Mouse (Mus musculus) hindbrain, embryonic 13.5 days (tissue): ENCODE measurements around the gene Vwa2. TPM values are rescaled to one million over a fixed set of nuclear protein-coding genes. Genes with fewer than 3 reads are reported as not detected.
A peak's percentile ranks its signal among the peaks of the same experiment; 100 is the strongest.

ENCODE experiments used
- ATAC-seq: fragments of 200-750 bp; cut with Nextera tagmentation; 2 replicates; pipeline ENCODE4 v1.8.0; 2017; ENCODE audit warnings: moderate TSS enrichment; ENCODE audit not compliant: low FRiP score
- H3K27ac ChIP-seq: fragments of 300-500 bp; sonication (generic); 2 replicates; pipeline ENCODE4 v1.5.1; 2015; ENCODE audit warnings: inconsistent platforms, mild to moderate bottlenecking, moderate library complexity
- H3K27me3 ChIP-seq: fragments of 300-500 bp; sonication (generic); 2 replicates; pipeline ENCODE4 v1.6.1; 2015; ENCODE audit warnings: mild to moderate bottlenecking, inconsistent platforms
- H3K36me3 ChIP-seq: fragments of 300-500 bp; sonication (generic); 2 replicates; pipeline ENCODE4 v1.6.1; 2015; ENCODE audit warnings: mild to moderate bottlenecking, inconsistent platforms
- H3K4me1 ChIP-seq: fragments of 300-500 bp; sonication (generic); replicated peaks from 2 replicates; pipeline ENCODE4 v1.6.1; 2015; ENCODE audit warnings: inconsistent platforms
- H3K4me2 ChIP-seq: fragments of 300-500 bp; sonication (generic); 2 replicates; pipeline ENCODE4 v1.6.1; 2015; ENCODE audit warnings: inconsistent platforms, mild to moderate bottlenecking, moderate library complexity
- H3K4me3 ChIP-seq: fragments of 300-500 bp; sonication (generic); 2 replicates; pipeline ENCODE4 v1.5.1; 2015; ENCODE audit warnings: mild to moderate bottlenecking, inconsistent platforms
- H3K9ac ChIP-seq: fragments of 300-500 bp; sonication (generic); 2 replicates; pipeline ENCODE4 v1.6.1; 2015; ENCODE audit warnings: mild to moderate bottlenecking, inconsistent platforms
- H3K9me3 ChIP-seq: fragments of 300-500 bp; sonication (generic); 2 replicates; pipeline ENCODE4 v1.6.1; 2016; ENCODE audit warnings: inconsistent platforms
- WGBS: fragments of 180-500 bp; shearing (Covaris S2); methylation state at CpG from one replicate; pipeline ENCODE4 v1.1.7; 2015; 5-methylcytosine and 5-hydroxymethylcytosine counted together
- polyA plus RNA-seq: library from polyadenylated mRNA; unstranded; fragments of >200 nt; fragmentation: Nextera tagmentation; extraction: Ambion mirVana; gene quantifications from 2 replicates; pipeline ENCODE4 v1.2.1, GENCODE M21; 2015

Gene Vwa2
- polyA plus RNA-seq, 1 experiment from 2014 or later, result 0.40 TPM

- peak overlapping the region; percentile 69 for H3K9ac ChIP-seq
- H3K27ac ChIP-seq, result no peak overlapping the region
- H3K9me3 ChIP-seq, result no peaks in the 10 kb centered on the region
- 9% methylated on average over 30 of the region's 30 CpGs for WGBS
- H3K4me3 ChIP-seq, result peak overlapping the region; percentile 52
- peaks cover 77% of the 10 kb centered on the region for H3K27me3 ChIP-seq
- H3K4me2 ChIP-seq, result peak overlapping the region; percentile 98
- ATAC-seq, result no peak; the same call in 1 of the 2 replicates
- H3K4me1 ChIP-seq, result peaks cover 31% of the 10 kb centered on the region
- no peaks in the 10 kb centered on the region for H3K36me3 ChIP-seq
Measured at GRCm38 (mm10) chr19:56874601-56875315, 709 bp downstream of the Vwa2 start.

GRCm38 (mm10) chr19:56877364-56877763 is 3.3 kb downstream of the Vwa2 start:
- H3K9me3 ChIP-seq, result no peaks in the 10 kb centered on the region
- H3K27me3 ChIP-seq, result peaks cover 53% of the 10 kb centered on the region
- no peaks in the 10 kb centered on the region for H3K36me3 ChIP-seq
- H3K9ac ChIP-seq, result no peak overlapping the region
- no peak overlapping the region for H3K4me3 ChIP-seq
- no peak overlapping the region for H3K4me2 ChIP-seq
- H3K4me1 ChIP-seq, result peaks cover 39% of the 10 kb centered on the region
- H3K27ac ChIP-seq, result no peak overlapping the region
- 69% methylated on average over 6 of the region's 6 CpGs for WGBS
- no peak for ATAC-seq

- Histone ChIP-seq H3K9ac (no peak overlapping the region), H3K9me3 (no peaks in the 10 kb centered on the region), H3K4me1 (no peaks in the 10 kb centered on the region), H3K4me2 (no peak overlapping the region), H3K4me3 (no peak overlapping the region), H3K27ac (no peak overlapping the region), H3K27me3 (no peaks in the 10 kb centered on the region), H3K36me3 (no peaks in the 10 kb centered on the region)
- ATAC-seq, result no peak
- WGBS, result 89% methylated on average over 10 of the region's 10 CpGs
Measured at GRCm38 (mm10) chr19:56887879-56888278, 13.8 kb downstream of the Vwa2 start.

GRCm38 (mm10) chr19:56888654-56889053 is 14.6 kb downstream of the Vwa2 start:
- no peak overlapping the region for H3K4me2 ChIP-seq
- H3K36me3 ChIP-seq, result no peaks in the 10 kb centered on the region
- H3K27ac ChIP-seq, result no peak overlapping the region
- no peak overlapping the region for H3K9ac ChIP-seq
- 79% methylated on average over 5 of the region's 5 CpGs for WGBS
- H3K27me3 ChIP-seq, result no peaks in the 10 kb centered on the region
- ATAC-seq, result no peak
- H3K4me1 ChIP-seq, result no peaks in the 10 kb centered on the region
- H3K9me3 ChIP-seq, result no peaks in the 10 kb centered on the region
- no peak overlapping the region for H3K4me3 ChIP-seq

- no peak for ATAC-seq
- Histone ChIP-seq H3K27me3 (no peaks in the 10 kb centered on the region), H3K4me2 (no peak overlapping the region), H3K9ac (no peak overlapping the region), H3K4me1 (no peaks in the 10 kb centered on the region), H3K27ac (no peak overlapping the region), H3K36me3 (no peaks in the 10 kb centered on the region), H3K9me3 (no peaks in the 10 kb centered on the region), H3K4me3 (no peak overlapping the region)
- WGBS, result 51% methylated on average over 2 of the region's 2 CpGs
Measured at GRCm38 (mm10) chr19:56891438-56891837, 17.4 kb downstream of the Vwa2 start.

GRCm38 (mm10) chr19:56892586-56892985 is 18.5 kb downstream of the Vwa2 start:
- H3K4me3 ChIP-seq, result no peak overlapping the region
- H3K4me2 ChIP-seq, result no peak overlapping the region
- H3K36me3 ChIP-seq, result no peaks in the 10 kb centered on the region
- no peak for ATAC-seq
- H3K9me3 ChIP-seq, result no peaks in the 10 kb centered on the region
- H3K9ac ChIP-seq, result no peak overlapping the region
- 72% methylated on average over 5 of the region's 5 CpGs for WGBS
- H3K4me1 ChIP-seq, result no peaks in the 10 kb centered on the region
- no peak overlapping the region for H3K27ac ChIP-seq
- no peaks in the 10 kb centered on the region for H3K27me3 ChIP-seq

- H3K36me3 ChIP-seq, result no peaks in the 10 kb centered on the region
- no peaks in the 10 kb centered on the region for H3K27me3 ChIP-seq
- H3K4me2 ChIP-seq, result no peak overlapping the region
- H3K4me1 ChIP-seq, result 0 out of 2 replicates have a peak, but pooled peaks cover 4% of the 10 kb centered on the region
- H3K9ac ChIP-seq, result no peak overlapping the region
- WGBS, result 83% methylated on average over 5 of the region's 5 CpGs
- no peaks in the 10 kb centered on the region for H3K9me3 ChIP-seq
- no peak overlapping the region for H3K27ac ChIP-seq
- no peak for ATAC-seq
- H3K4me3 ChIP-seq, result no peak overlapping the region
Measured at GRCm38 (mm10) chr19:56893326-56893725, 19.3 kb downstream of the Vwa2 start.

GRCm38 (mm10) chr19:56897654-56898053 is 23.6 kb downstream of the Vwa2 start:
- Histone ChIP-seq H3K4me2 (no peak overlapping the region), H3K27ac (no peak overlapping the region), H3K27me3 (no peaks in the 10 kb centered on the region), H3K36me3 (no peaks in the 10 kb centered on the region), H3K4me3 (no peak overlapping the region), H3K9ac (no peak overlapping the region), H3K9me3 (no peaks in the 10 kb centered on the region), H3K4me1 (0 out of 2 replicates have a peak, but pooled peaks cover 4% of the 10 kb centered on the region)
- WGBS, result 79% methylated on average over 16 of the region's 16 CpGs
- no peak for ATAC-seq

- Histone ChIP-seq H3K27ac (no peak overlapping the region), H3K27me3 (no peaks in the 10 kb centered on the region), H3K4me1 (peaks cover 8% of the 10 kb centered on the region; the same call in 1 of the 2 replicates), H3K9ac (no peak overlapping the region), H3K4me2 (no peak overlapping the region), H3K36me3 (no peaks in the 10 kb centered on the region), H3K9me3 (no peaks in the 10 kb centered on the region), H3K4me3 (no peak overlapping the region)
- WGBS, result 80% methylated on average over 3 of the region's 3 CpGs
- ATAC-seq, result no peak
Measured at GRCm38 (mm10) chr19:56904095-56904494, 30.0 kb downstream of the Vwa2 start.

GRCm38 (mm10) chr19:56905395-56905794 is 31.3 kb downstream of the Vwa2 start:
- Histone ChIP-seq H3K4me3 (no peak overlapping the region), H3K36me3 (no peaks in the 10 kb centered on the region), H3K9ac (no peak overlapping the region), H3K27ac (no peak overlapping the region), H3K4me2 (no peak overlapping the region), H3K4me1 (peaks cover 9% of the 10 kb centered on the region; the same call in 1 of the 2 replicates), H3K9me3 (no peaks in the 10 kb centered on the region), H3K27me3 (no peaks in the 10 kb centered on the region)
- ATAC-seq, result no peak
- 87% methylated on average over 7 of the region's 7 CpGs for WGBS

- WGBS, result 44% methylated on average over 3 of the region's 3 CpGs
Measured at GRCm38 (mm10) chr19:56907850-56908249, 33.8 kb downstream of the Vwa2 start.

GRCm38 (mm10) chr19:56908472-56909270 is 34.6 kb downstream of the Vwa2 start:
- Histone ChIP-seq H3K36me3 (no peaks in the 10 kb centered on the region), H3K4me2 (no peak overlapping the region), H3K27ac (no peak overlapping the region), H3K27me3 (no peaks in the 10 kb centered on the region), H3K4me3 (no peak overlapping the region), H3K9me3 (no peaks in the 10 kb centered on the region), H3K9ac (no peak overlapping the region), H3K4me1 (peaks cover 14% of the 10 kb centered on the region; the same call in 1 of the 2 replicates)
- ATAC-seq, result no peak
- WGBS, result 76% methylated on average over 17 of the region's 17 CpGs

More at GRCm38 (mm10) chr19:56907850-56908249, 33.8 kb downstream of the Vwa2 start:
- Histone ChIP-seq H3K4me2 (no peak overlapping the region), H3K36me3 (no peaks in the 10 kb centered on the region), H3K4me3 (no peak overlapping the region), H3K27ac (no peak overlapping the region), H3K4me1 (peaks cover 14% of the 10 kb centered on the region; the same call in 1 of the 2 replicates), H3K9me3 (no peaks in the 10 kb centered on the region), H3K27me3 (no peaks in the 10 kb centered on the region), H3K9ac (no peak overlapping the region)
- no peak for ATAC-seq
